Mouse (Mus musculus) testis, adult 2 months (tissue): ENCODE data around the gene Trim12c. TPM values are rescaled to one million over a fixed set of nuclear protein-coding genes. Genes with fewer than 3 reads are reported as not detected.
"Not testable (repeated sequence)": the region's sequence is repeated elsewhere in the genome, so short reads cannot be mapped to it uniquely, and the experiment has no call there.

ENCODE experiments used
- H3K27ac ChIP-seq: fragments of 200-500 bp; 2 replicates; pipeline ENCODE4 v1.5.1; 2012; ENCODE audit warnings: low read depth, low read length; ENCODE audit not compliant: control insufficient read depth, insufficient read depth
- H3K27me3 ChIP-seq: fragments of 200-500 bp; 2 replicates; pipeline ENCODE4 v1.6.1; 2012; ENCODE audit warnings: mild to moderate bottlenecking, low read length, moderate library complexity; ENCODE audit not compliant: control insufficient read depth, insufficient read depth
- H3K36me3 ChIP-seq: fragments of 200-500 bp; 2 replicates; pipeline ENCODE4 v1.6.1; 2012; ENCODE audit warnings: mild to moderate bottlenecking, low read length; ENCODE audit not compliant: control insufficient read depth, insufficient read depth
- H3K4me1 ChIP-seq: fragments of 200-500 bp; 2 replicates; pipeline ENCODE4 v1.6.1; 2012; ENCODE audit warnings: low read length; ENCODE audit not compliant: control insufficient read depth, insufficient read depth
- H3K4me3 ChIP-seq: fragments of 200-500 bp; 2 replicates; pipeline ENCODE4 v1.5.1; 2012; ENCODE audit warnings: low read depth, mild to moderate bottlenecking, low read length, moderate library complexity, mixed read lengths; ENCODE audit not compliant: control insufficient read depth
- CTCF ChIP-seq: fragments of 200-500 bp; IDR thresholded peaks from 2 replicates; pipeline ENCODE4 v1.5.1; 2012; ENCODE audit warnings: low read depth, mild to moderate bottlenecking, inconsistent platforms, low read length, moderate library complexity; ENCODE audit not compliant: control insufficient read depth, insufficient read depth, insufficient replicate concordance
- POLR2A ChIP-seq: fragments of 200-500 bp; IDR thresholded peaks from 2 replicates; pipeline ENCODE4 v1.6.1; 2012; ENCODE audit warnings: low read depth, mild to moderate bottlenecking, inconsistent platforms, low read length, moderate library complexity; ENCODE audit not compliant: control insufficient read depth
- polyA plus RNA-seq: library from polyadenylated mRNA; depleted of rRNA; stranded (reverse); fragments of >200 nt; gene quantifications from 2 replicates; pipeline ENCODE4 v1.2.3, GENCODE M21; 2012; rRNA removed

Gene Trim12c
- polyA plus RNA-seq = 0.40 and 0.98 TPM in 2 replicates

DNA sequence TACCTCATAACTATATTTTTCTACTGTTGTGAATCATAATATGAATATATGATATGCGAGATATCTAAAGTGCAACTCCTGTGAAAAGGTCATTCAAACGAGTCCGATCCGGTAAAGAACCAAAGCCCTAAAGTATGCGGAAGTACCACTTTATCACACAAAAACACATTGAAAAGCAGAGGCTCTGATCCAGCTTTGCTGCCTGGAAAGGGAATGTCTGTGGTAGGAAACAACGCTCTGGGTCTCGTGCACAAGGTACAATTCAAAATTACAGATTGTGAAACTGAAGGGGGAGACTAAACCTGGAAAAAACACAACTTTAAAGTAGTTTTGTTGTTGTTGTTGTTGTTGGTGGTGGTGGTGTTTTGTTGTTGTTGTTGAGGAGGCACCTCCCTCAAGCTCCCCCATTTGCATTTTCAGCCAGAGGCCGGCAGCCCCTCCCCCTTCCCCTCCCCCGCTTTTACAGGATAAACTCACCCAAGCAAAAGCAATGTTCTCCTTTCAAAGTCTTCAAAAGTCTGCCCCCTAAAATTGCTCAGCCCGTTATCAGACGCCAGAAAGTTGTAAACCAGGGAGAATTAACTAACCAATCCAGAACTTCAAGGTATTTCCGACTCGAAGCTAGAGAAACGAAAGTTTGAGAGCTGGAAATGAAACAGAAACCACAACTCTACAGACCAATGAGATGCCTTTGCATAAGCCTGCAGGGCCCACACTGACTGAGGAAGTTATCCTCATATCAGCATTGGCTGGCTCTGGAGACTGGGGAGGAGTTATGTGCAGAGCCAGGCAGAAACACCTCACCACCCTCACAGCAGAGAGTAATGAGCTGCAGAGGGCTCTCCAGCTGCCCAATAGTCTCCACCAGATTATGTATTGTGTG is at the start of gene Trim12c:
Gene Trim12c (minus strand): TSS at position 646 of the 883 bp plus-strand sequence.
- H3K4me1 ChIP-seq = no peaks in the 10 kb centered on the region
- no peaks in the 10 kb centered on the region for H3K36me3 ChIP-seq
- H3K4me3 ChIP-seq = peak within 1 kb of the TSS; percentile 64
- H3K27ac ChIP-seq = peak within 1 kb of the TSS; percentile 53; the same call in 1 of the 2 replicates
- TF ChIP-seq POLR2A (0 out of 2 replicates have a peak, but pooled peaks have one; percentile 15), CTCF (no peak)
- no peaks in the 10 kb centered on the region for H3K27me3 ChIP-seq

DNA sequence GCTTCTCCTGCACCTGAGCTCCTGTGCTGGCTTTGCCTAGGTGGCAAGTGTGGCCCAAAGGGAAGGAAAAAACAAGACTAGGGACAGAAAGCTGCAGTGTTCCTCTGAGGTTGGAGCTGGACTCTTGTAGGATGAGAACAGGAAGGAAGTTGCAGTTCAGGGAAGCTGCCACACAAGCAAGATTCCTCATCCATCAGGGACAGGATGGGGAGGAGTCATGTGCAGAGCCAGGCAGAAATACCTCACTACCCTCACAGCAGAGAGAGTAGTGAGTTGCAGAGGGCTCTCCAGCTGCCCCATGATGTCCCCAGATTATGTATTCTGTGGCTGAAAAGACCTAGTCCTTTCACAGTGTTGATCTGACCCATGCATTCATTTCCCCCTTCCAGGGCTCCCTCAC is 48.0 kb upstream of the Trim12c start:
- no peaks in the 10 kb centered on the region for H3K27me3 ChIP-seq
- TF ChIP-seq POLR2A (no peak), CTCF (no peak)
- no peaks in the 10 kb centered on the region for H3K4me1 ChIP-seq
- H3K36me3 ChIP-seq = no peaks in the 10 kb centered on the region
- H3K4me3 ChIP-seq = no peak overlapping the region
- H3K27ac ChIP-seq = no peak overlapping the region

- H3K36me3 ChIP-seq = no peaks in the 10 kb centered on the region
- no peaks in the 10 kb centered on the region for H3K4me1 ChIP-seq
- TF ChIP-seq CTCF (no peak), POLR2A (no peak)
- H3K27me3 ChIP-seq = no peaks in the 10 kb centered on the region
- no peak within 1 kb of the TSS for H3K27ac ChIP-seq
- no peak within 1 kb of the TSS for H3K4me3 ChIP-seq
Measured at GRCm38 (mm10) chr7:104400698-104401097, 47.5 kb upstream of the Trim12c start, which contains the start of gene Trim30c. TSS of gene Trim30c (minus strand) at chr7:104400837.

- no peak for TF ChIP-seq POLR2A
- no peak for TF ChIP-seq CTCF
- no peaks in the 10 kb centered on the region for H3K4me1 ChIP-seq
- H3K4me3 ChIP-seq = no peak overlapping the region
- no peaks in the 10 kb centered on the region for H3K27me3 ChIP-seq
- H3K36me3 ChIP-seq = no peaks in the 10 kb centered on the region
- H3K27ac ChIP-seq = no peak overlapping the region
Measured at GRCm38 (mm10) chr7:104398492-104398891, 45.3 kb upstream of the Trim12c start.

- Histone ChIP-seq H3K4me3 (no peak within 1 kb of the TSS), H3K27ac (no peak within 1 kb of the TSS), H3K36me3 (no peaks in the 10 kb centered on the region), H3K27me3 (no peaks in the 10 kb centered on the region), H3K4me1 (no peaks in the 10 kb centered on the region)
- TF ChIP-seq CTCF = no peak
- no peak for TF ChIP-seq POLR2A
Measured at GRCm38 (mm10) chr7:104369736-104370414, 16.7 kb upstream of the Trim12c start, which contains the start of gene Trim30b. TSS of gene Trim30b (minus strand) at chr7:104369884.

DNA sequence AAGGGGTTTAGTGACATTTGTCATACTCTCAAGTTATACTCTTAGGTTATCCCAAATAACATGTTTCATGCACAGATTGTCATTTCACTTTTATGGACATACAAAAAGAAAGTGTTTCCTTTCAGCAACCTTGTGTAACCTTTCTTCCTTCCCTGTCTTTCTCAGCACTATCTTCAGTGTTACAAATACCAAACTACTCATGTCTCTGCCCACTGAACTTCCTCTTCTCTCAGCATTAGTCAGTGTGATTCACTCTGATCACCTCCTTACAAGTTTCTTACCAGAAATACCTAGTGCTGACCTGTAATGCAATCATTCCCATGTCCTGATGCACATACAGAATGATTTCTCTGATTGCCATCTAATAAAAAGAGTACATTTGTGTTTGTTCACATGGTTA is 13.2 kb upstream of the Trim12c start:
- no peak overlapping the region for H3K27ac ChIP-seq
- H3K4me3 ChIP-seq = no peak overlapping the region
- no peaks in the 10 kb centered on the region for H3K36me3 ChIP-seq
- H3K4me1 ChIP-seq = no peaks in the 10 kb centered on the region
- no peaks in the 10 kb centered on the region for H3K27me3 ChIP-seq
- TF ChIP-seq POLR2A (no peak), CTCF (no peak)

DNA sequence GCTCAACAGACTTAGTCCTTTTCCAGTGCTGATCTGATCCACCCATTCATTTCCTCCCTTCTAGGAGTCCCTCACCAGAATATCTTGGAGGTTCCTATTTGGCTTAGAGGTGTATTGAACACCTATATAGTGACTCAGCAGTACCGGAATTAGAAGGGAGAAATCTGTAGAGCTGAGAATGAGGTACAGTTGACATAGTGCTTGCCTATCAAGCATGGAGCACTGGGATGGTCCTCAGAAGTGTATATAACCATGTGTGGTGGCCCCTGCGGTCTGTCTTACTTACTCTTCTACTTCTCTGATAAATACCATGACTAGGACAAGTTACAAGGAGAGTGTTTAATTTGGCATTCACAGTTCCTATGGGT is 422 bp upstream of the Trim12c start:
- no peaks in the 10 kb centered on the region for H3K27me3 ChIP-seq
- TF ChIP-seq CTCF = no peak
- TF ChIP-seq POLR2A = no peak
- H3K36me3 ChIP-seq = no peaks in the 10 kb centered on the region
- no peak overlapping the region for H3K27ac ChIP-seq
- no peak overlapping the region for H3K4me3 ChIP-seq
- no peaks in the 10 kb centered on the region for H3K4me1 ChIP-seq

GRCm38 (mm10) chr7:104348043-104348442 is 5.1 kb downstream of the Trim12c start:
- H3K27me3 ChIP-seq, H3K4me3 ChIP-seq, H3K4me1 ChIP-seq, H3K27ac ChIP-seq, H3K36me3 ChIP-seq: not testable (repeated sequence)

DNA sequence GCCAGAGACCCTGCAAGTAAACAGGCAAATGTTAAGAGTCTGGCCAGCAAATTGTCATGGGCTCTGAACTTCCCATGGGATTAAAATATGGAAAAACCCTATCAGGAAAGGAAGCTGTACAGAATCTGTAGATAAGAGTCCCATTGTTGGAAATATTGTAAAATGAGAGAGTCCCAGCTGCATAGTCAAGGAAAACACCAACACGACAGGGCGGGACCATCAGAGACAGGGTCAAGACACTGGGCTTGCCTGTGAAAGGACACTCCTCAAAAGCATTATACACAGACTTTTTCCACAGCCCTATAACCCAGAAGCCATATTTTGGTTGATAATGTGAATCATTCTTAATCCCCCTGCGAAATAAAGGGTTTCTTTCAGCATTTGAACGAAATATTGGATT is 12.4 kb downstream of the Trim12c start:
- H3K4me1 ChIP-seq, H3K36me3 ChIP-seq, H3K27me3 ChIP-seq, H3K4me3 ChIP-seq, H3K27ac ChIP-seq: not testable (repeated sequence)

- not testable (repeated sequence) for H3K4me1 ChIP-seq, H3K36me3 ChIP-seq, H3K4me3 ChIP-seq, H3K27me3 ChIP-seq, H3K27ac ChIP-seq
Measured at GRCm38 (mm10) chr7:104335547-104335946, 17.6 kb downstream of the Trim12c start.
